Mouse (Mus musculus): ENCODE data around the gene Gm45521. TPM values are rescaled to one million over a fixed set of nuclear protein-coding genes. Genes with fewer than 3 reads are reported as not detected.

Gene Gm45521
- polyA plus RNA-seq, 1 experiment from 2014 or later, result not detected

DNA sequence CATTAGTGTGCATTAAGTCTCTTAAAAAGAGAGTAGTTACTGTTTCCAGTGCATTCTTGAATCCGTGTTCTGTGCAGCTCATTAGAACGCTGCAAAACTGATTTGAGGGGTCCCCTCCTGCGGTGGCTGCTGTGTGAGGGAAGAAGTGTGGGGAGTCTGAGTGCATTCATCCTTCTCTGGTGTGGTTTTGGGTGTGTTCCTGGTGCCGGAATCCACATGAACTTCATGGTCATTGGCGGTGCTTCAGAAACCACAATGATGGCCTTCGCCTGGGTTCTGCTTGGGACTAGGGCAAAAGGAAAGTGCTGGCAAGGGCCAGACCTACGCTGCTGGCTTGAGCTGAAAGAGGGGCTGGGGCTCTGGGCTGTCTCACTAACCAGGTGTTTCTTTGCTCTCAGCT is 22.9 kb upstream of the Gm45521 start:
- H3K27ac ChIP-seq, result no peak overlapping the region
- no peak for ATAC-seq
- 68% methylated on average over 7 of the region's 7 CpGs for WGBS (ENCODE audit: insufficient replicate concordance)
- H3K9me3 ChIP-seq (replicated peaks), result no peaks in the 10 kb centered on the region
- peaks cover 24% of the 10 kb centered on the region for H3K4me1 ChIP-seq
- no peak overlapping the region for H3K4me3 ChIP-seq
- no peak overlapping the region for H3K9ac ChIP-seq
- H3K27me3 ChIP-seq (replicated peaks), result no peaks in the 10 kb centered on the region
- peaks cover 41% of the 10 kb centered on the region for H3K36me3 ChIP-seq
- H3K4me2 ChIP-seq, result no peak overlapping the region

DNA sequence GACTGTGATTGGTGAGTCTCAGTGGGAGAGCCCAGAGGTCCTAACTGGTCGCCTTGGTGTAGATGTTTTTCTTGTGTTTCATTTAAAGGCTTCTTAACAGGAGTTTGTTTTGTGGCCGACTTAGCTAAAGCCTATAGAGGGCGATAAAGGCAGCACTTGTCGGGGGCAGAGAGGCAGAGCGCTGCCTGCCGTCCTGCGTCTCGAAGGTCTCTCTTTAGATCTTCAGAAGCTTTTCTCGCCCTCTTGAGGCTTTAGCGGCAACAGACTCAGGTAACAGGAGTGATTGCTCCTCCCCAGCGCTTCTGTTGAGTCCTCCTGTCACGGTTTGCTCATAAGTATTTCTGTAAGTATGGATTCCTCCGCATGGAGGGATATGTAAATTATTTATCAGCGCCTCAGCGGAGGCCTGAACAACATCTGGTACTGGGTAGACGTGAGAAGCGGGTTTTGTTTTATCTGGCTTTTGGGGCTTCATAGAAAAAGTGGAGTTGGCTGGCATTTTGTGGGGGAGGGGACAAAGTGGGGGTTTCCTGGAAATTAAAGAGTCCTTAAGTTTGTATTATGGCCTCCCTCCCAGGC is 19.9 kb upstream of the Gm45521 start:
- no peak for ATAC-seq
- H3K9ac ChIP-seq, result no peak overlapping the region
- peaks cover 19% of the 10 kb centered on the region for H3K4me1 ChIP-seq
- H3K4me3 ChIP-seq, result no peak overlapping the region
- H3K27me3 ChIP-seq (replicated peaks), result no peaks in the 10 kb centered on the region
- no peak overlapping the region for H3K4me2 ChIP-seq
- WGBS (ENCODE audit: insufficient replicate concordance), result 43% methylated on average over 17 of the region's 17 CpGs
- peaks cover 28% of the 10 kb centered on the region for H3K36me3 ChIP-seq
- no peaks in the 10 kb centered on the region for H3K9me3 ChIP-seq (replicated peaks)
- H3K27ac ChIP-seq, result no peak overlapping the region

DNA sequence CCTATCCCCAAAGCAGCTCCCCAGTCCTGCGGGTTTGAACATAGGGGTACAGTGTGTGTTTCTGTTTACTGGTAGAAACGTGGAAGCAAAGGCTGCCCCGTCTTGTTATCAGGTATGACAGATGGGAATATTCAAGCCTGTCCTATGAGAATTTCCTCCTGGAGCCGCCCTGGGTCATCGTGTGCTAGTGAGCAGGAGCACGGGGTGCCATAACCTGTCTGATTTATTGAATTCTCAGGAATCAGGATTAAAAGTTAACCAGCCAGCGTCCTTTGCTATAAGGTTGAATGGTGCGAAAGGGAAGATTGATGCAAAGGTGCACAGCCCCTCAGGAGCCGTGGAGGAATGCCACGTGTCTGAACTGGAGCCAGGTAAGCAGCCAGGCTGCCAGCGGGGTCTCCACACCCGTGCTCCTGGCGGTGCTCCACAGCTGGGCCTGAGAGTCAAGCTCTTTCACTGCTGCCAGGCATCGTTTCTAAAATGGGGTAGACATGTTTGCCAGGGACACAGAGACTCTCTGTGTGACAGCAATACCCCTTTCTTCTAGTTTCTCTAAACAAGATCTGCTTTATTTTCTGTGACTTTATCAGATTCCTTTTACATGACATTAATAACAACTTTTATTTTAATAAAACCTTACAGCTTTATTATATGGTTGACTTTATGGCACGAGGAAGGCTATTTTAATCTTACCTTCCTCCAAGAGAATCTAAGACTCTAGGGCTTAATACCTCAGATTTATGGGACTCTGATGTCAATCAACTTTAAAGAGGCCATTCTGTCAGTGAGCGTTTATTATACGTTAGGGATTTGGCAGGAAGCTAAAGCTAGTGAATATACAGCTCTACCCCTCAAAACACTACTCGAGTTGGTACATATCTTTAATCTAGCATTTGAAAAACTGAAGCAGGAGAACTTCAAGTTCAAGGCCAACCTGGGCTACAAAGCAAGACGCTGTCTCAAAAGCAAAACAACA is 18.0 kb upstream of the Gm45521 start:
- H3K36me3 ChIP-seq, result peaks cover 37% of the 10 kb centered on the region
- no peak overlapping the region for H3K4me2 ChIP-seq
- no peak overlapping the region for H3K27ac ChIP-seq
- 73% methylated on average over 19 of the region's 19 CpGs for WGBS (ENCODE audit: insufficient replicate concordance)
- ATAC-seq, result no peak
- no peak overlapping the region for H3K4me3 ChIP-seq
- H3K9ac ChIP-seq, result no peak overlapping the region
- H3K27me3 ChIP-seq (replicated peaks), result no peaks in the 10 kb centered on the region
- H3K4me1 ChIP-seq, result peaks cover 10% of the 10 kb centered on the region; the same call in 1 of the 2 replicates
- H3K9me3 ChIP-seq (replicated peaks), result no peaks in the 10 kb centered on the region

- peaks cover 10% of the 10 kb centered on the region; the same call in 1 of the 2 replicates for H3K4me1 ChIP-seq
- no peak overlapping the region for H3K9ac ChIP-seq
- H3K27ac ChIP-seq, result no peak overlapping the region
- H3K36me3 ChIP-seq, result peaks cover 42% of the 10 kb centered on the region
- H3K9me3 ChIP-seq (replicated peaks), result no peaks in the 10 kb centered on the region
- H3K27me3 ChIP-seq (replicated peaks), result no peaks in the 10 kb centered on the region
- 50% methylated on average over 5 of the region's 5 CpGs for WGBS (ENCODE audit: insufficient replicate concordance)
- H3K4me3 ChIP-seq, result no peak overlapping the region
- H3K4me2 ChIP-seq, result no peak overlapping the region
- no peak for ATAC-seq
Measured at GRCm38 (mm10) chr14:7941413-7941812, 15.7 kb upstream of the Gm45521 start.

DNA sequence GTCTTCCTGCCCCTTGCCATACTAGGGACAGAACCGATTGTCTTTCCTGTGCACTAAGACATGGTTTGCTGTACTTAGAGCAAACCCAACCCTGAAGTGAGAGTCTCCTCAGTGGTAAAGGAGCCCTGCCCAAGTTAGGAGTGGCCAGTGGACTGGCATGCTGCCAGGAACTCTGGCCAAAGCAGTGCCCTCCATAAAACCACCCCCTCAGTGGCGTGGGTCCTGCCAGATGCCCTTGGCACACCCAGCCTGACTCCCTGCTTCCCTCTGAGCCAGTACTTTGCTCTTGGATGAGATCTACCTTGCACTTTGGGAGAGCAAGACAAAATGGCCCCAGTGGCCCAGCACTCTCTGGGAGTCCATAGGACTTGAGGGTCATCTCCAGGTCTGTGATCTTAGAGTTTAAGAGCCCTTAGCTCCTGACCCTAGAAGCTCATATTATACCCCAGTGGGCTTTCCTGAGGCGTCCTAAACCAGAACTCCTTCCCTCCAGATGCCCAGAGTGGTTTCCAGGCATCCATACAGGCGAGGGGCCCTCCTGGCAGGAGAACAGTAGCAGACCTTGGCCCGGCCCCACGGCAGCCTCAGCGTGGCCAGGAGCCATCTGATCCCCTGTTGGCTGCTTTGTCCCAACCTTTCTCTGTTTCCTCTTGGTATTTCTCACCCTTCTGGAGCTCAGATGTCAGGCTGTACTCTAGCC is 13.8 kb upstream of the Gm45521 start:
- H3K4me1 ChIP-seq, result peaks cover 5% of the 10 kb centered on the region; the same call in 1 of the 2 replicates
- no peaks in the 10 kb centered on the region for H3K27me3 ChIP-seq (replicated peaks)
- H3K9me3 ChIP-seq (replicated peaks), result no peaks in the 10 kb centered on the region
- WGBS (ENCODE audit: insufficient replicate concordance), result 65% methylated on average over 7 of the region's 7 CpGs
- H3K4me2 ChIP-seq, result no peak overlapping the region
- no peak overlapping the region for H3K4me3 ChIP-seq
- 0 out of 2 replicates have a peak overlapping the region, but pooled peaks have one; percentile 49 for H3K27ac ChIP-seq
- no peak overlapping the region for H3K9ac ChIP-seq
- ATAC-seq, result no peak
- H3K36me3 ChIP-seq, result peaks cover 43% of the 10 kb centered on the region

- Histone ChIP-seq H3K4me2 (no peak overlapping the region), H3K9ac (no peak overlapping the region), H3K36me3 (peaks cover 48% of the 10 kb centered on the region), H3K4me1 (peaks cover 5% of the 10 kb centered on the region; the same call in 1 of the 2 replicates), H3K27me3 (replicated peaks) (no peaks in the 10 kb centered on the region), H3K4me3 (no peak overlapping the region), H3K27ac (no peak overlapping the region), H3K9me3 (replicated peaks) (no peaks in the 10 kb centered on the region)
- 75% methylated on average over 3 of the region's 3 CpGs for WGBS (ENCODE audit: insufficient replicate concordance)
- ATAC-seq, result no peak
Measured at GRCm38 (mm10) chr14:7943801-7944135, 13.3 kb upstream of the Gm45521 start.

GRCm38 (mm10) chr14:7944349-7945039 is 12.6 kb upstream of the Gm45521 start:
- peaks cover 5% of the 10 kb centered on the region; the same call in 1 of the 2 replicates for H3K4me1 ChIP-seq
- 38% methylated on average over 8 of the region's 8 CpGs for WGBS (ENCODE audit: insufficient replicate concordance)
- no peak overlapping the region for H3K4me3 ChIP-seq
- no peak overlapping the region for H3K9ac ChIP-seq
- H3K36me3 ChIP-seq, result peaks cover 55% of the 10 kb centered on the region
- no peaks in the 10 kb centered on the region for H3K9me3 ChIP-seq (replicated peaks)
- no peak overlapping the region for H3K4me2 ChIP-seq
- H3K27me3 ChIP-seq (replicated peaks), result no peaks in the 10 kb centered on the region
- 0 out of 2 replicates have a peak, but pooled peaks have one; percentile 33 for ATAC-seq
- no peak overlapping the region for H3K27ac ChIP-seq

- 50% methylated on average over 5 of the region's 5 CpGs for WGBS (ENCODE audit: insufficient replicate concordance)
Measured at GRCm38 (mm10) chr14:7945261-7945660, 11.8 kb upstream of the Gm45521 start.

GRCm38 (mm10) chr14:7951234-7951633 is 5.9 kb upstream of the Gm45521 start:
- Histone ChIP-seq H3K9ac (no peak overlapping the region), H3K4me3 (no peak overlapping the region), H3K27me3 (replicated peaks) (no peaks in the 10 kb centered on the region), H3K36me3 (peaks cover 27% of the 10 kb centered on the region), H3K4me2 (no peak overlapping the region), H3K4me1 (peaks cover 9% of the 10 kb centered on the region), H3K27ac (no peak overlapping the region), H3K9me3 (replicated peaks) (no peaks in the 10 kb centered on the region)
- 79% methylated on average over 9 of the region's 9 CpGs for WGBS (ENCODE audit: insufficient replicate concordance)
- ATAC-seq, result no peak

More at GRCm38 (mm10) chr14:7945261-7945660, 11.8 kb upstream of the Gm45521 start:
- Histone ChIP-seq H3K4me2 (no peak overlapping the region), H3K9me3 (replicated peaks) (no peaks in the 10 kb centered on the region), H3K4me3 (no peak overlapping the region), H3K4me1 (peaks cover 5% of the 10 kb centered on the region; the same call in 1 of the 2 replicates), H3K27me3 (replicated peaks) (no peaks in the 10 kb centered on the region), H3K27ac (no peak overlapping the region), H3K36me3 (peaks cover 59% of the 10 kb centered on the region), H3K9ac (no peak overlapping the region)
- no peak for ATAC-seq

GRCm38 (mm10) chr14:7952610-7953254 is 4.4 kb upstream of the Gm45521 start:
- H3K4me3 ChIP-seq, result no peak overlapping the region
- peak; percentile 76 for ATAC-seq
- no peak overlapping the region for H3K4me2 ChIP-seq

GRCm38 (mm10) chr14:7954071-7954471 is 3.0 kb upstream of the Gm45521 start:
- no peak for ATAC-seq
- H3K4me3 ChIP-seq, result no peak overlapping the region
- no peak overlapping the region for H3K4me2 ChIP-seq
- no peaks in the 10 kb centered on the region for H3K27me3 ChIP-seq (replicated peaks)
- H3K9ac ChIP-seq, result no peak overlapping the region
- H3K9me3 ChIP-seq (replicated peaks), result no peaks in the 10 kb centered on the region
- H3K4me1 ChIP-seq, result peaks cover 9% of the 10 kb centered on the region
- peaks cover 18% of the 10 kb centered on the region for H3K36me3 ChIP-seq
- no peak overlapping the region for H3K27ac ChIP-seq
- 38% methylated on average over 6 of the region's 6 CpGs for WGBS (ENCODE audit: insufficient replicate concordance)

More at GRCm38 (mm10) chr14:7952610-7953254, 4.4 kb upstream of the Gm45521 start:
- Histone ChIP-seq H3K9ac (no peak overlapping the region), H3K36me3 (peaks cover 27% of the 10 kb centered on the region), H3K9me3 (replicated peaks) (no peaks in the 10 kb centered on the region), H3K27ac (peak overlapping the region; percentile 72), H3K4me1 (peaks cover 9% of the 10 kb centered on the region), H3K27me3 (replicated peaks) (no peaks in the 10 kb centered on the region)
- 45% methylated on average over 12 of the region's 12 CpGs for WGBS (ENCODE audit: insufficient replicate concordance)

Data from liver, embryonic 12.5 days (tissue).